Mouse (Mus musculus) cortical plate, adult 2 months (tissue): Measurements from ENCODE around the gene Abcg5.

Experiments
- CTCF ChIP-seq: fragments of 200-500 bp; IDR thresholded peaks from 2 replicates; pipeline ENCODE4 v1.5.1; 2011; ENCODE audit warnings: mild to moderate bottlenecking, control low read depth, low read length; ENCODE audit not compliant: insufficient read depth; ENCODE audit errors: extremely low read depth
- POLR2A ChIP-seq: fragments of 200-500 bp; IDR thresholded peaks from 2 replicates; pipeline ENCODE4 v1.6.1; 2011; ENCODE audit warnings: mild to moderate bottlenecking, low read length, control low read depth; ENCODE audit not compliant: insufficient read depth; ENCODE audit errors: extremely low read depth

GRCm38 (mm10) chr17:84716252-84716872 lies 33.6 kb upstream of the Abcg5 start:
- TF ChIP-seq CTCF (no peak), POLR2A (no peak)
